Mouse (Mus musculus) intestine, embryonic 14.5 days (tissue): ENCODE data around the gene Nrp1. TPM values are rescaled to one million over a fixed set of nuclear protein-coding genes. Genes with fewer than 3 reads are reported as not detected.

Experiments used
- ATAC-seq: fragments of 200-750 bp; cut with Nextera tagmentation; replicated peaks from 2 replicates; pipeline ENCODE4 v1.8.0; 2017; ENCODE audit warnings: low read depth, moderate number of reproducible peaks, moderate TSS enrichment, moderate library complexity; ENCODE audit not compliant: low FRiP score, low TSS enrichment
- DNase-seq: peaks from one replicate; pipeline ENCODE4 v3.0.0-alpha.2; 2018; ENCODE audit warnings: low spot score
- H3K27ac ChIP-seq: fragments of 300-500 bp; sonication (generic); 2 replicates; pipeline ENCODE4 v1.5.1; 2014; ENCODE audit warnings: low read depth, mild to moderate bottlenecking, control low read depth
- H3K27me3 ChIP-seq: fragments of 300-500 bp; sonication (generic); replicated peaks from 2 replicates; pipeline ENCODE4 v1.6.1; 2014; ENCODE audit warnings: low read length, control low read depth; ENCODE audit not compliant: control insufficient read depth, insufficient read depth
- H3K36me3 ChIP-seq: fragments of 300-500 bp; sonication (generic); 2 replicates; pipeline ENCODE4 v1.6.1; 2014; ENCODE audit warnings: low read length, control low read depth; ENCODE audit not compliant: control insufficient read depth, insufficient read depth
- H3K4me1 ChIP-seq: fragments of 300-500 bp; sonication (generic); replicated peaks from 2 replicates; pipeline ENCODE4 v1.6.1; 2014; ENCODE audit warnings: low read length, control low read depth, mixed read lengths; ENCODE audit not compliant: control insufficient read depth, insufficient read depth
- H3K4me2 ChIP-seq: fragments of 300-500 bp; sonication (generic); 2 replicates; pipeline ENCODE4 v1.6.1; 2014; ENCODE audit warnings: low read length
- H3K4me3 ChIP-seq: fragments of 300-500 bp; sonication (generic); 2 replicates; pipeline ENCODE4 v1.5.1; 2014; ENCODE audit warnings: low read depth, low read length, control low read depth, mixed read lengths
- H3K9ac ChIP-seq: fragments of 300-500 bp; sonication (generic); 2 replicates; pipeline ENCODE4 v1.6.1; 2014; ENCODE audit warnings: mild to moderate bottlenecking, low read length
- H3K9me3 ChIP-seq: fragments of 300-500 bp; sonication (generic); 2 replicates; pipeline ENCODE4 v1.6.1; 2016; ENCODE audit warnings: low read length, control low read depth; ENCODE audit not compliant: control insufficient read depth
- WGBS: fragments of 180-500 bp; shearing (Covaris S2); extraction: QIAGEN DNeasy Blood & Tissue Kit; methylation state at CpG from one replicate; pipeline ENCODE4 v1.1.7; 2014; 5-methylcytosine and 5-hydroxymethylcytosine counted together
- polyA plus RNA-seq: library from polyadenylated mRNA; unstranded; fragments of >200 nt; fragmentation: Nextera tagmentation; extraction: Ambion mirVana; gene quantifications from 2 replicates; pipeline ENCODE4 v1.2.1, GENCODE M21; 2014

Nrp1 gene
- polyA plus RNA-seq, 1 experiment from 2014 or later: 66.0 TPM

GRCm38 (mm10) chr8:128375291-128375690 is 16.9 kb downstream of the Nrp1 start:
- Histone ChIP-seq H3K27me3 (no peaks in the 10 kb centered on the region), H3K27ac (no peak overlapping the region), H3K4me3 (no peak overlapping the region), H3K4me2 (no peak overlapping the region), H3K9me3 (no peaks in the 10 kb centered on the region), H3K9ac (no peak overlapping the region), H3K36me3 (no peaks in the 10 kb centered on the region), H3K4me1 (peaks cover 16% of the 10 kb centered on the region)
- no peak for DNase-seq
- 55% methylated on average over 4 of the region's 4 CpGs for WGBS
- no peak for ATAC-seq

GRCm38 (mm10) chr8:128383176-128383575 is 24.8 kb downstream of the Nrp1 start:
- H3K9ac ChIP-seq: no peak overlapping the region
- ATAC-seq (no peak), DNase-seq (no peak)
- H3K36me3 ChIP-seq: no peaks in the 10 kb centered on the region
- WGBS: 49% methylated on average over 3 of the region's 3 CpGs
- no peak overlapping the region for H3K27ac ChIP-seq
- no peak overlapping the region for H3K4me2 ChIP-seq
- no peak overlapping the region for H3K4me3 ChIP-seq
- H3K4me1 ChIP-seq: peaks cover 19% of the 10 kb centered on the region; the same call in 1 of the 2 replicates
- H3K27me3 ChIP-seq: no peaks in the 10 kb centered on the region
- H3K9me3 ChIP-seq: no peaks in the 10 kb centered on the region

GRCm38 (mm10) chr8:128384366-128384765 is 26.0 kb downstream of the Nrp1 start:
- H3K4me2 ChIP-seq: no peak overlapping the region
- H3K36me3 ChIP-seq: no peaks in the 10 kb centered on the region
- no peak for ATAC-seq
- H3K27me3 ChIP-seq: no peaks in the 10 kb centered on the region
- no peak for DNase-seq
- whole genome bisulfite sequencing: 74% methylated on average over 2 of the region's 2 CpGs
- H3K9ac ChIP-seq: no peak overlapping the region
- H3K27ac ChIP-seq: no peak overlapping the region
- H3K4me3 ChIP-seq: no peak overlapping the region
- peaks cover 15% of the 10 kb centered on the region; the same call in 1 of the 2 replicates for H3K4me1 ChIP-seq
- no peaks in the 10 kb centered on the region for H3K9me3 ChIP-seq

GRCm38 (mm10) chr8:128384921-128385332 is 26.5 kb downstream of the Nrp1 start:
- no peak overlapping the region for H3K4me3 ChIP-seq
- ATAC-seq (no peak), DNase-seq (no peak)
- no peak overlapping the region for H3K27ac ChIP-seq
- 53% methylated on average over 5 of the region's 5 CpGs for WGBS
- no peak overlapping the region for H3K4me2 ChIP-seq
- H3K9ac ChIP-seq: no peak overlapping the region
- H3K9me3 ChIP-seq: no peaks in the 10 kb centered on the region
- no peaks in the 10 kb centered on the region for H3K27me3 ChIP-seq
- H3K4me1 ChIP-seq: peaks cover 15% of the 10 kb centered on the region; the same call in 1 of the 2 replicates
- H3K36me3 ChIP-seq: no peaks in the 10 kb centered on the region

GRCm38 (mm10) chr8:128386963-128387621 is 28.7 kb downstream of the Nrp1 start:
- ATAC-seq: no peak
- Histone ChIP-seq H3K27ac (no peak overlapping the region), H3K4me2 (no peak overlapping the region), H3K27me3 (no peaks in the 10 kb centered on the region), H3K9ac (no peak overlapping the region), H3K4me3 (no peak overlapping the region), H3K4me1 (peaks cover 11% of the 10 kb centered on the region; the same call in 1 of the 2 replicates), H3K9me3 (no peaks in the 10 kb centered on the region), H3K36me3 (no peaks in the 10 kb centered on the region)
- no peak for DNase-seq
- whole genome bisulfite sequencing: 72% methylated on average over 2 of the region's 2 CpGs

- Histone ChIP-seq H3K9me3 (no peaks in the 10 kb centered on the region), H3K4me3 (no peak overlapping the region), H3K4me1 (no peaks in the 10 kb centered on the region), H3K27me3 (no peaks in the 10 kb centered on the region), H3K4me2 (no peak overlapping the region), H3K27ac (no peak overlapping the region), H3K9ac (no peak overlapping the region), H3K36me3 (no peaks in the 10 kb centered on the region)
- ATAC-seq (no peak), DNase-seq (no peak)
Observed at GRCm38 (mm10) chr8:128390759-128391158, 32.4 kb downstream of the Nrp1 start.

GRCm38 (mm10) chr8:128391182-128391760 is 32.9 kb downstream of the Nrp1 start:
- H3K36me3 ChIP-seq: no peaks in the 10 kb centered on the region
- DNase-seq (no peak), ATAC-seq (no peak)
- 78% methylated on average over 4 of the region's 4 CpGs for WGBS
- no peaks in the 10 kb centered on the region for H3K9me3 ChIP-seq
- H3K9ac ChIP-seq: no peak overlapping the region
- H3K4me1 ChIP-seq: no peaks in the 10 kb centered on the region
- no peak overlapping the region for H3K4me3 ChIP-seq
- no peaks in the 10 kb centered on the region for H3K27me3 ChIP-seq
- H3K27ac ChIP-seq: no peak overlapping the region
- H3K4me2 ChIP-seq: no peak overlapping the region

- Histone ChIP-seq H3K4me1 (peaks cover 8% of the 10 kb centered on the region; the same call in 1 of the 2 replicates), H3K4me2 (no peak overlapping the region), H3K4me3 (no peak overlapping the region), H3K9ac (no peak overlapping the region), H3K36me3 (no peaks in the 10 kb centered on the region), H3K9me3 (no peaks in the 10 kb centered on the region), H3K27ac (no peak overlapping the region), H3K27me3 (no peaks in the 10 kb centered on the region)
- 83% methylated on average over 5 of the region's 5 CpGs for WGBS
- no peak for DNase-seq
- no peak for ATAC-seq
Observed at GRCm38 (mm10) chr8:128394671-128395193, 36.3 kb downstream of the Nrp1 start.

- DNase-seq (no peak), ATAC-seq (no peak)
- Histone ChIP-seq H3K36me3 (no peaks in the 10 kb centered on the region), H3K4me3 (no peak overlapping the region), H3K9me3 (no peaks in the 10 kb centered on the region), H3K9ac (no peak overlapping the region), H3K27me3 (no peaks in the 10 kb centered on the region), H3K27ac (no peak overlapping the region), H3K4me2 (no peak overlapping the region), H3K4me1 (peaks cover 8% of the 10 kb centered on the region; the same call in 1 of the 2 replicates)
- 37% methylated on average over 7 of the region's 7 CpGs for WGBS
Observed at GRCm38 (mm10) chr8:128396968-128397367, 38.6 kb downstream of the Nrp1 start.
